Mouse (Mus musculus) spleen, postnatal 4 days (tissue): Measurements from ENCODE around the gene Opa3.
A peak's percentile ranks its signal among the peaks of the same experiment; 100 is the strongest.

Experiments
- DNase-seq, 2 experiments: peaks; one replicate each; pipeline ENCODE4 v3.0.0; 2022; ENCODE audit warnings: low spot score in 2 of 2

Gene Opa3

DNA sequence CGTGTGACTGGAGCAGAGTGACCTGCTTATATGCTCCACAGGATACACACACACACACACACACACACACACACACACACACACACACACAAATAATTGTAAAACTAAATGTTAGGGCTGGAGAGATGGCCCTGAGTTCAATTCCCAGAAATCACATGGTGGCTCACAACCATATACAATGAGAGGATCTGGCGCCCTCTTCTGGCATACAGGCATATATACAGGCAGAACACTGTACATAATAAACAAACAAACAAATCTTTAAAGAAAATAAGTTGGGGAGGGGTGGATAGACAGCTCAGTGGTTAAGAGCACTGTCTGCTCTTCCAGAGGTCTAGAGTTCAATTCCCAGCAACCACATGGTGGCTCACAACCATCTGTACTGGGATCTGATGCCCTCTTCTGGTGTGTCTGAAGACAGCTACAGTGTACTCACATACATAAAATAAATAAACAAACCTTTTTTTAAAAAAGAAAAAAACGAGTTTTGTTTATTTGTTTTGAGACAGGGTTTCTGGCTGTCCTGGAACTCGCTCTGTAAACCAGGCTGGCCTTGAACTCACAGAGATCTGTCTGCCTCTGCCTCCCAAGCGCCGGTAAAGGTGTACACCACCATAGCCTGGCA is 53.7 kb downstream of the Opa3 start:
- peak in 1 of 2 experiments; percentile 73 for DNase-seq

DNA sequence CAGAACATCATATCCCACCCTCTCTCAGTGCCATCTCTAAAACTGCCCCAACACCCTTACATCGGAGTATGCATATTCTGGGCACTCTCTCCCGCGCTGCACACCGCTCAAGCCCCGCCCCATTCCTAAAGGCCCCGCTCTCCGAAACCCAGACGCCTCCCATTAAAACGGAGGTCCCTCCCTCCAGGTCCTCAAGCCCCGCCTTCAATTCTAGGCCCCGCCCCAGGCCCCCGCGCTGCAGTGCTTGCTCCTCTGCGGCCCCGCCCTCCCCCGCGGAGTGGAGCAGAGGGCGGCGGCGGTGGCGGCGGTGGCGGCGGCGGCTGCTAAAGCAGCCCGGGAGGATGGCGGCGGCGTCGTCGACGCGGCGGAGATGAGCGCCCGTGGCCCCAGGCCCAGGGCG is 54.3 kb downstream of the Opa3 start, which contains the start of gene Rtn2:
Gene Rtn2 (plus strand): TSS at position 240 of the 400 bp plus-strand sequence.
- DNase-seq, result peak; percentile 84 to 89

DNA sequence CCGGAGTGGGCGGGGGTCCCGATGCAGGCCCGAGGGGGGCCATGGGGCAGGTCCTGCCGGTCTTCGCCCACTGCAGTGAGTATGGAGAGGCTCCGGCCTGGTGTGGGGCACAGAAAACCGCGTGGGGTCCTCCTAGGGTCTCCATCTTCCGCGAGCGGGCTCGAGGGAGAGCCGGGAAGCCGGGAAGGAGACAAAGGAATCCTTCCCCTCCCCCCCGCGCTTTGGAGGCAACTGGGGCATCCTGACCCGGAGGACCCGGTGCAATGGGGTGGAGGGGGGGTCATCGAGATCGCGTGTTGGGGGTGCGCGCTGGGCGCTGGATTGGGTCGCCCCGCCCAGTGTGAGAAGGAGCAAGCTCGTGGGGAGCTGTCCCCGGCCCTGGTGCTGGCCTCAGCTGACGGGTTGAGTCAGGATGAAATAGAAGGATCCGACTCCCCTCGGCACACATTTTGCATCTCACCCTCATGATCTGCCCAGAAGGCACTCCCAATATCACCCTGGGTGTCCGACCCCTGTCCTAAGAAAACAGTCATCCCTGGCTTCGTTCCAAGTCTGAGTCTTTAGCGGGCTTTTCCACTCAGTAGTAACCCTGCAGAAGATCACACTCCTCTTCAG is 54.8 kb downstream of the Opa3 start:
- peak; percentile 61 to 84 for DNase-seq

DNA sequence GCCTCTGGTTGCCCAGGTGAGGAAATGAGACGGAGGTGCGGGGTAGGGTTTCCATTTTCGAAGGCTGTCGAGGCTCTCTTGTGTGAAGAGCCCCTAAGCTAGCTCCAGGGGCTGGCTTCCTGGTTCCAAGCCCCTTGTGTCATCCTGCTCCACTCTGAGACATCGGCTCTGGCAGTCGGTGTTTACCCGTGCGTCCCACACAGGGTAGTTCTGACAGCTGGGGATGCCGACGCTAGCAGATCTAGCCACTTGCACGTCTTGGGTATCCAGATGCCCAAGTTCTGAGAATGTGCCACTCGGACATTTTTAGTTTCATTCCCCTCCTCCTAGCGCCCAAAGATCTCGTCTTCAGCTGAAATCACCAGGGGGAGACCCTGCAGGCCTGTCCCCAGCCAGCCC is 55.3 kb downstream of the Opa3 start:
- DNase-seq, result no peak

DNA sequence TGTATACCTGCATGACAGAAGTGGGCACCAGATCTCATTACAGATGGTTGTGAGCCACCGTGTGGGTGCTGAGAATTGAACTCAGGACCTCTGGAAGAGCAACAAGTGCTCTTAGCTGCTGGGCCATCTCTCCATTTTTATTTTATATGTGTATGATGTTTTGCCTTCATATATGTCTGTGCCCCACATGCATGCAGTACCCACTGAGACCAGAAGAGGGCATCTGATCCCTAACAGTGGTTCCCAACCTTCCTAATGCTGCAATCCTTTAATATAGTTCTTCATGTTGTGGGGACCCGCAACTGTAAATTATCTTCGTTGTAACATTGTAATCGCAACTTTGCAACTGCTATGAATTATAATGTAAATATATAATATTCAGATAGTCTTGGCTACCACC is 56.6 kb downstream of the Opa3 start:
- peak; percentile 65 to 88 for DNase-seq

DNA sequence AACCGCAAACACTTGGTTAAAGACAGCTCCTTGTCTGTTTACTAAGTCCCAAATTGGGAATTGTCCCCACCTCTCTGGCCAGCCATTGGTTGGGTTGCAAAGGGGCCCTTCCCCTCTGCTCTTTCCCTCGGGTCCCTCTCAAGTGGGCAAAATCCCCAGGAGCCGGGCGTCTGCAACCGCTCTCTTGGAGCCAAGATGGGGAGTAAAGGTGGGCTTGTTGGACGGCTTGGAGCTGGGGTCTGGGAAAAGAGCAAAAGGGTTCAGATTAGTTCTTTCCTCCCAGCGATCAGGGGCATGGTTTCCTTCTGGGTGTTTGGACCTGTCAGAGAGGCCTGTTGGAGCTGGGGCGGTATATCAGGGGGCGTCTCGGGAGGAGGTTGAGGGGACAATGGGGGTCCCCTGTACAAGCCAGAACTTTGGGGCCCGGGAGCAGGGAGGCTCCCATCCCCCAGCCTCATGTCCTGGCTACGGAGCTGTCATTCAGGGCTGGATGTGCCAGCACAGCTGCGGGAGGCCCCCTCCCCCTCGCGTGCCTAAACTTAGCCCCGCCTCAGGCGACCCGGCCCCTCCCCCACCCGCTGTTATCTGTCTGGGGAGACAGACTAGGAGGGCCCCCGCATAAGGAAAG is 62.9 kb downstream of the Opa3 start:
- DNase-seq, result no peak

DNA sequence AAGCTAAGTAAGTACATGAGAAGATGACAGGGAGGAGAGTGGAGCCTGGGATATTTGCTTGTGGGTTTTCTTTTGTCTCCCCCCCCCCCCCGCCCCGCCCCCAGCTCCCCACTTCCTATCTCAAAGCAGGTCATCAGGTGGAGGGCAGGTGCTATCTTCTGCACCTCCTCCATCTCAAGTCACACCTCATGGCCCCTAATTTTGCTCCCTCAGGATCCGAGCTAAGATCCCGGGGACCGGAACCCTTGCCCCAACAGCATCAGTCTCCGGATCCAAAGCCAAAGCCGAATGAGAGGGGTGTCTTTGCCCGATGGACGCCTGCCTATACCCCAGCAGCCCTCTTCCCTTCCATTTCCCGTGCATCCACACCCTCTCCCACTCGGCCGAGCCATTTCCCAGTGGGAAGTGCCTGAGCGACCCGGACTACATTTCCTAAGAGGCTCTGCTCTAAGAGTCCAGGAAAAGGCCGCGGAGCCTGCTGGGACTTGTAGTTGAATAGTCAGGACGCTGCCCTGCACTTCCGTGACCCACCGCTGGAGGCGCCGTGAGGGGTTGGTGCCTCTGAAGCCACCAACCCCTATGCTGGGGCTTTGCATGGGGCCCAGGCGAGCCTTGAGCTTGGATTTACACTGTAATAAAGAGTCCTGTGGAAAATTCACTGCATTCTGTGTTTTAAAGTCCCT is 67.5 kb downstream of the Opa3 start:
- DNase-seq, result peak; percentile 92 to 98

DNA sequence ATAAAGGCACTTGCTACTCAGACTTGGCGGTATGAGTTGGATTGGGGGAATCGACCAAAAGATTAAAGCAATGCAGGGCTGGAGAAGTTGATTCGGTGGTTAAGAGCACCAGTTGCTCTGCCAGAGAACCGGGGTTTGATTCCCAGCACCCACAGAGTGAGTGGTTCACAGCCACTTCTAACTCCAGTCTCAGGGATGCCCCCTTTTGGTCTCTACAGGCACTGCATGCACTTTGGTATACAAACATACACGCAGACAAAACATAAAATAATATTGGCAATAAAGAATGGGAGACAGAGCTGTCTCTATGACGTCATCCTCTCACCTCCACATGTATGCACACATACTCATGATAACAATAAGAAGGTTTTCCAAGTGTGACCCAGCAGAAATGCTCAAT is 68.9 kb downstream of the Opa3 start:
- DNase-seq, result no peak

DNA sequence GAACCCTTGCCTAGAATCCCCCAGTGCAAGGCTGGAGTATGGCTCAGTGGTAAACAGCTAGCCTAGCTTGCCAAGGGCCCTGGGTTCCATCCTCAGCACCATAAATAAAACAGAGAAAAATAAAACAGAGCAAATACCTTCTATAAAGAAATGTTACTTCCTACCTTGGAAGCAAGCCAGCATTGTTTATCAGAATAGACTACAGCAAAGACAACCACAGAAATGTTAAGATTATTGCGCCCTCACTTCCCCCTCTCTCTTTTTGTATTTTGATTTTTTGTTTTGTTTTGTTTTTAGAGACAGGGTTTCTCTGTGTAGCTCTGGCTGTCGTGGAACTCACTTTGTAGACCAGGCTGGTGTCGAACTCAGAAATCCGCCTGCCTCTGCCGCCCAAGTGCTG is 69.7 kb downstream of the Opa3 start:
- DNase-seq, result no peak

DNA sequence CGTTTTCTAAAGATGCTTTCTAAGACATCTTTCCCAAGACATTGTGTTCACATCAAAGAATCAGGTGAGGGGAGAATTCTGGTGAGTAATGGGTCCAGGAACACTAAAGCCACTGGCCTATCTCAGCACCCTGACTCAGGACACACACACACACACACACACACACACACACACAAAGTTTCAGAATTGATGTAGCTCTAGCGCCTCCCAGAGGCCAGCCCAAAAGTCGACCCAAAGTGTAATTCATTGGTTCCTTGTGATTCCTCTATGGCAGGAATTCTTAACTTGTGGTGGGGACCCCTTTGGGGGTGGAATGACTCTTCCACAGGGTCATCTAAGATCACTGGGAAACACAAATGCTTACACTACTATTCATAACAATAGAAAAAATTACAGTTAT is 71.1 kb downstream of the Opa3 start:
- no peak for DNase-seq

DNA sequence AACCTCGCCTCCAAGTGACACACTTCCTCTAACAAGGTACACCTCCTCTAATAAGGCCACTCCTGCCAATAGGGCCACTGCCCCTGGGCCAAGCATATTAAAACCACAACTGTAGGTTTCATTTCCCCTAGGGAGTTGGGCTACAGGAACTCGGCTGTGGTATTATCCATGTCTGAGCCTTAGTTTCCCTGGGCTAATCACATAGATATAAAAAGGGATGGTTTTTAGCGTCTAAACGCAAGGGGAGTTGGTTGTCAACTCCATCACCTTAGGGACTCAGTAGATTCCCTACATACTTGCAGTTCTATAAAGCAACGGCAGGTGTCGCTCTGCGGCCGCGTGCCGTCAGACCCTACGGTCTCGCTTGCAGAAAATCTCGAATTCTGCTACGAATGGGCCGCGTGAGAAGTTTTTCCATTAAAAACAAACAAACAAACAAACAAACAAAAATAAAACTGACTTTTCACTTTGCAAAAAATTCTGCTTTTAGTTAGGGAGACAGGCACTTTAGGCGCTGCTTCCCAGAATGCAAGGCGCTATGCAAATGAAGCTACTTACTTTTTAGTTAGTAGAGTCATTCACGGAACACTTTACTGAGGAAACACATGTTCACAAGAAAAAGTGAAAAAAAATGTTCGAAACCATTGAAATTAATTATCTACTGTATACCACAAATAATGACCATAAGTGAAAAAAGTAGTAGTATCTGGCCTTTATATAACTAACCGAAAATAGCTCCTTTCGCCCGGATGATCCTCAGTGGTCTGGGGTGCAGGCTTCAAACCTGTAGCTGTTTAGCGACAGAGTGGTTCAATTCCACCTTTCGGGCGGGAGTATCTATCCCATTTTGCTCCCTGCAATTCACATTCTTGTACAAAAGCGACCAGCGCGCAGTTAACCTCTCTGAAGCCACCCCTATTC is 72.6 kb downstream of the Opa3 start:
- peak; percentile 79 to 93 for DNase-seq

DNA sequence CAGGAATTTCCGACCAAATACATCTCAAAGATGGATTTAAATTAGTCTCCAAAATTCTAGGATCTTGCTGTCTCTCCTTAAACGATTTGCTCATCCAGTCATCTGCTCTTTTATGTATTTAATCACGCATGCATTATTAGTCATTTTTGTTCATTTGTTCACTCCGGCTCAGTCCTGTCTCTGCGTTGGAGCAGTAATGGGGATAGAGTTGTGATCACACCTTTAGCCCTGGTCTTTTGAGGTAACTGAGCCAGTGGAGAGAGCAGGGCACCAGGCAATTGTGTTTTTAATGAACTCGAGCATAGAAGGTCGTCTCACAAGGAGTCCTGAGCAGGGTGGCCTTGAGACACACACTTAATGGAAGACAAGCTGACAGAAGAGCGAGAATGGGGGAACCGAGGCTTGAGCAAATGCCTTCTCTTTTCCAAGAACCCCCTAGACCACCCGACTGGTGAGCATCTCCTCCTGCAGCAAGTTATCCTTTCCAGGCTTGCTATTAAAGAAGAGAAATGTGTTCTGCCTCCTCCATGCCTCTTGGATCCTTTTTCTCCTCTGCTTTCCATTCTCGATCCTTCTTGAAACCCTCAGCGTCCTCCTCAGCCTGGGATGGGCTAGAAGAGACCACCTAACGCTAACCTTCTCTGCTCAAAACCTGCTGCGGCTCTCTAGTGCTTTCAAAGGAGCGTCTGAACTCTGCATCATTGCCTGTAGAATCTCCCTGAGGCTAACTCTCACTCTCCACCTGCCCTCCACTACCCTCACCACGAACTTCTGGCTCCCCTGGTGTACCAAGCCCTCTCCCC is 73.5 kb downstream of the Opa3 start:
- DNase-seq, result no peak

DNA sequence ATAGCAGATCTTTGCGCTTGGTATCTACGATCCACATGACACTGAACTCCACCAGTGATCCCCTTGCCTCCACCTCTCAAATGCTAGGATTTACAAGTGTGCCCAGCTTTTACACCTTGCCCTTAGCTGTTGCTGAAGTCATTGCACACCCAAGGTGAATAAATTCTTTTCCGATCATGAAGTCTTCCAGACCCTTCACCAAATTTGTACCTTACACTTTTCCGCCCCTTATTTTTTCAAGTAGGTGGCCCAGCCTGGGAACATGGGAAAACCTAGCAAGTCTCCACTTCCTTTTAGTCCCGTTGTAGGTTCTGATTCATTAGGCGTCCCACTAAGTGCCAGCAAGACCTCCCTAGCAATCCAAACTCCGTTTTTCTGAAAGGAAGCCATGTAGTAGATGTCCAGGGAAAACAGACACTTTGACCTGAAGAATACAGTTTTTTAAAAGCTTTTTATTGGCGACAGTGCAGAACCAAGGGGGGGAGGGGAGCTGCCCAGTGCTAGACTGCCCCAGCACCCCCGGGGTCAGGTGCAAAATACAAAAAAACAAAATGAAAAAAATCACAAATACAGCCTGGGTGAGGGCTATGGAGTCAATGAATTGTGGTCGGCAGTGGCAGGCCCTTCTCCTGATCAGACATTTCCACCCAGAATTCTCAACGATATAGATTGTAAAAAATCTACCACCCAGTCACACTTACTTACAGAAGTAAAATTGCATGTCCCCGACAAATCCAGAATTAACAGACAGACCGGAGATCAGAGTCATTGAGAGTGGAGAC is 74.3 kb downstream of the Opa3 start:
- no peak for DNase-seq

DNA sequence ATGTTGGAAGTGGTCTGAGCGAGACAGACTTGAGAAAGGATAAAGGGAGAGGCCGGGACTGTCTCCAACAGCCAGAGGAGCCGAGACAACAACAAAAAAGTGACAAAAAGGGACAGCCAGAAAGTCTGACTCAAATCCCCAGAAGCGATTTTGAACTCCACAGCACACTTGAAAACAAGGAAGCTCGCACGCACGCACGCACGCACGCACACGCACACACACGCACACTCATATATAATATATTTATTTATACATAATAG is 74.8 kb downstream of the Opa3 start:
- no peak for DNase-seq

DNA sequence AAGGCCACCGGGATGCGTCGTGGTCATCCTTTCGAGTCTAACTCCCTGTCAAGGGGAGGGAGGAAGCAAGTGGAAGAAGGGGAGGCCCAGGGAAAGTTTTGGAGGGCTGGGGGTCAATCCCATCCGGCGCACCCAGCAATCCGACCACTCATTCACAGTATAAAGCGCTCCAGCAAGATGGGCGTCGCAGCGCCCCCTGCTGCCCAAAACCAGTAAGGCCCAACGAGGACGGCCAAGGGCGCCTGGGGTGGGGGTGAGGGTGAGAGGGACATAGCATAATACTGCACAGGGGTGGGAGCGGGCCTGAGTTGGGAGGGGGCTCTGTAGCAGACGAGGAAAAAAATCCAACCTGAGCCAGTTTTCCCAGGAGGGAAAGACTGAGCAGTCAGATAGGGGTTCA is 75.6 kb downstream of the Opa3 start:
- peak; percentile 74 to 93 for DNase-seq

DNA sequence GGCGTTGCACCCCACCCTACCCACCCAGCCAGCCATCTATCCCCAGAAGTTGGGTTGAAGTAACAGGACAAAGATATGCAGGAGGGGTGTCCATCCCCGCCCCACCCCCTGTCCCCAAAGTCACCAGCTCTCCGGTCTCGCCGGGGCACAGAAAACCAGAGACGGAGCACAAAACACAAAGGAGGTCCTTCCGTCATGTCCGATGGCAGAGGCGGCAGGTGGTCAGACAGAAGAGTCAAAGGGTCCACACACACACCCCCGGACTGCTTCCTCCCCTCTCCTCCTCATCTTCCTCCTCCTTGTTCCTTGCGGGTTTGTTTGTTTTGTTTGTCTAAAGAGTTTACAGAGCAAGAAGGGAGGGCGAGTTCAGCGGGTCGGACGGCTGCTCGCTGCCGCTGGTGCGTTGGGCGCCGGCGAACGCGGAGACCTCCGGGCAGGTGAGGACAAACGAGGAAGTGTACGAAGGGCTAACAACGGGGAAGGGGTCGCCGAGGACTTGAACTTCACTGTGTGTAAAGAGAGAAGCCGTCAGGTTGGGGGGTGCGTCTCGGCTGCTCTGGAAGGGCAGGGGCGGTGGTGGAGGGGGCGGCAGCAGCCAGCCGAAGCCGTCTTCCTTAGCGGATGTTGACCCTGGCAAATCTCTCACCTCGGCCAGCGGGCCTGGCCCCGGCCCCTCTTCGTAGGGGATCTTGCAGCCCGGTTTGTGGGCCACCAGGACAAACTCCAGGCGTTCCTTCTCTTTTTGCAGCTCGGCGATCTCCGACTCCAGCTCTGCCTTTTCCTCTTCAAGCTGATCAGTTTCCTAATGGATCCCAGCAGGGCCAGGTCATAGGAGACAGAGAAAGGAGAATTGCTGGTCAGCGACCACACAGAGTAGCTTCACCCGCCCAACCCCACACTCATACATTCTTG is 76.6 kb downstream of the Opa3 start:
- no peak for DNase-seq

DNA sequence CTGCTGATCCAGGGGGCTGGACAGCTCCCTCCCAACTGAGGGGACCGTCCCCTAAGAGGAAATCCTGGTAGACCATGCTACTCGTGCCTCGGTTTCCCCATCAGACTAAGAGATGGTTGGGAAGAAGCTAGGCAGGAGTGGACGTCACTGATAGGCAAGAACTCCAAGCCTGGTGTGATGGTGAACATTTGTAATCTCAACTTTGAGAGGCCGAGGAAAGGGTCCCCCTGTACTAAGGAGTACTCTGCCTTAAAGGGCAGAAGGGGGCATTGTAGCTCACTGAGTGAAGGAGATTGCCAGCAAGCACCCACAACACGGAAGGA is 77.2 kb downstream of the Opa3 start:
- DNase-seq, result no peak
